Mouse (Mus musculus) MEL (cell line): ENCODE results near the gene Fuk. TPM values are rescaled to one million over a fixed set of nuclear protein-coding genes. Genes with fewer than 3 reads are reported as not detected.

Source experiments
- DNase-seq: peaks from one replicate; pipeline ENCODE4 v3.0.0; 2011; ENCODE audit warnings: low read depth, low spot score
- H3K27ac ChIP-seq: 2 replicates; pipeline ENCODE4 v1.5.1; 2012; ENCODE audit warnings: low read depth, mild to moderate bottlenecking, control low read depth, low read length, moderate library complexity; ENCODE audit not compliant: control insufficient read depth
- H3K27me3 ChIP-seq, 2 experiments: fragments of 150-350 bp in 1 of 2; sonication (generic) in 1 of 2; 2 replicates each; pipeline ENCODE4 v1.6.1; 2012; ENCODE audit warnings: low read length in 2 of 2, mild to moderate bottlenecking in 2 of 2, improper control_type of control experiment in 1 of 2, moderate library complexity in 1 of 2; ENCODE audit not compliant: insufficient read depth in 2 of 2, control insufficient read depth in 1 of 2
- H3K36me3 ChIP-seq, 2 experiments: 2 replicates each; pipeline ENCODE4 v1.6.1; 2012 to 2014; ENCODE audit warnings: low read length in 2 of 2, improper control_type of control experiment in 1 of 2, inconsistent platforms in 1 of 2, mild to moderate bottlenecking in 1 of 2; ENCODE audit not compliant: insufficient read depth in 2 of 2, control insufficient read depth in 1 of 2
- H3K4me1 ChIP-seq, 2 experiments: fragments of 150-350 bp in 1 of 2; sonication (generic) in 1 of 2; 2 replicates each; pipeline ENCODE4 v1.6.1; 2012; ENCODE audit warnings: low read length in 2 of 2, improper control_type of control experiment in 1 of 2, mild to moderate bottlenecking in 1 of 2; ENCODE audit not compliant: insufficient read depth in 2 of 2, control insufficient read depth in 1 of 2
- H3K4me3 ChIP-seq, 2 experiments: fragments of 150-350 bp in 1 of 2; sonication (generic) in 1 of 2; 2 replicates each; pipeline ENCODE4 v1.5.1; 2012; ENCODE audit warnings: low read depth in 2 of 2, low read length in 2 of 2, mild to moderate bottlenecking in 2 of 2, moderate library complexity in 2 of 2, control low read depth in 1 of 2, improper control_type of control experiment in 1 of 2; ENCODE audit not compliant: control insufficient read depth in 1 of 2, insufficient read depth in 1 of 2
- H3K79me2 ChIP-seq: 2 replicates; pipeline ENCODE4 v1.6.1; 2012; ENCODE audit warnings: mild to moderate bottlenecking, low read length, moderate library complexity; ENCODE audit not compliant: control insufficient read depth, poor library complexity, insufficient read depth
- H3K9ac ChIP-seq: 2 replicates; pipeline ENCODE4 v1.6.1; 2012; ENCODE audit warnings: low read depth, mild to moderate bottlenecking, control low read depth, low read length, moderate library complexity; ENCODE audit not compliant: control insufficient read depth, poor library complexity, severe bottlenecking
- H3K9me3 ChIP-seq: fragments of 150-350 bp; sonication (generic); replicated peaks from 2 replicates; pipeline ENCODE4 v1.6.1; 2012; ENCODE audit warnings: mild to moderate bottlenecking, low read length, improper control_type of control experiment, moderate library complexity; ENCODE audit not compliant: insufficient read depth
- BHLHE40 ChIP-seq: IDR thresholded peaks from 2 replicates; pipeline ENCODE4 v1.6.1; 2012; ENCODE audit warnings: low read depth, mild to moderate bottlenecking, inconsistent platforms, low read length, improper control_type of control experiment, borderline replicate concordance
- CHD2 ChIP-seq: IDR thresholded peaks from 2 replicates; pipeline ENCODE4 v1.6.1; 2011; ENCODE audit warnings: low read length, improper control_type of control experiment
- CTCF ChIP-seq, 3 experiments: IDR thresholded peaks in 2 of 3; conservative IDR thresholded peaks in 1 of 3; 2 replicates each; pipeline ENCODE4 v1.5.1; 2011 to 2012; ENCODE audit warnings: low read length in 3 of 3, low read depth in 2 of 3, mild to moderate bottlenecking in 2 of 3, improper control_type of control experiment in 1 of 3, inconsistent platforms in 1 of 3, mixed read lengths in 1 of 3, moderate library complexity in 1 of 3; ENCODE audit not compliant: control insufficient read depth in 1 of 3, insufficient read depth in 1 of 3, poor library complexity in 1 of 3, severe bottlenecking in 1 of 3
- ELF1 ChIP-seq: IDR thresholded peaks from 2 replicates; pipeline ENCODE4 v1.6.1; 2014; ENCODE audit warnings: low read depth, mild to moderate bottlenecking, inconsistent platforms, low read length, improper control_type of control experiment, moderate library complexity
- EP300 ChIP-seq, 2 experiments: IDR thresholded peaks; 2 replicates each; pipeline ENCODE4 v1.6.1; 2011; ENCODE audit warnings: improper control_type of control experiment in 2 of 2, low read length in 2 of 2, low read depth in 1 of 2, mild to moderate bottlenecking in 1 of 2
- HCFC1 ChIP-seq: IDR thresholded peaks from 2 replicates; pipeline ENCODE4 v1.6.1; 2012; ENCODE audit warnings: low read depth, mild to moderate bottlenecking, inconsistent platforms, low read length, improper control_type of control experiment, moderate library complexity
- JUND ChIP-seq: IDR thresholded peaks from 2 replicates; pipeline ENCODE4 v1.6.1; 2011; ENCODE audit warnings: low read depth, mild to moderate bottlenecking, improper control_type of control experiment, low read length
- MAFK ChIP-seq: IDR thresholded peaks from 2 replicates; pipeline ENCODE4 v1.6.1; 2011; ENCODE audit warnings: low read depth, mild to moderate bottlenecking, low read length, improper control_type of control experiment, borderline replicate concordance
- MAX ChIP-seq: IDR thresholded peaks from 2 replicates; pipeline ENCODE4 v1.6.1; 2011; ENCODE audit warnings: low read length, improper control_type of control experiment
- MXI1 ChIP-seq: IDR thresholded peaks from 2 replicates; pipeline ENCODE4 v1.6.1; 2011; ENCODE audit warnings: mild to moderate bottlenecking, low read depth, low read length, improper control_type of control experiment
- MYB ChIP-seq: IDR thresholded peaks from 2 replicates; pipeline ENCODE4 v1.6.1; 2011; ENCODE audit warnings: mild to moderate bottlenecking, low read depth, low read length, improper control_type of control experiment
- NRF1 ChIP-seq: IDR thresholded peaks from 2 replicates; pipeline ENCODE4 v1.6.1; 2014; ENCODE audit warnings: low read depth, mild to moderate bottlenecking, inconsistent platforms, low read length, improper control_type of control experiment, moderate library complexity; ENCODE audit not compliant: poor library complexity, insufficient read depth, severe bottlenecking
- POLR2A ChIP-seq, 2 experiments: IDR thresholded peaks; 2 replicates each; pipeline ENCODE4 v1.6.1; 2011 to 2012; ENCODE audit warnings: low read length in 2 of 2, mild to moderate bottlenecking in 2 of 2, control low read depth in 1 of 2, improper control_type of control experiment in 1 of 2, low read depth in 1 of 2, moderate library complexity in 1 of 2; ENCODE audit not compliant: control insufficient read depth in 1 of 2, insufficient read depth in 1 of 2, poor library complexity in 1 of 2
- POLR2AphosphoS5 ChIP-seq: IDR thresholded peaks from 2 replicates; pipeline ENCODE4 v1.6.1; 2012; ENCODE audit warnings: low read depth, borderline replicate concordance, mild to moderate bottlenecking, inconsistent platforms, low read length, moderate library complexity, mixed read lengths
- SIN3A ChIP-seq: IDR thresholded peaks from 2 replicates; pipeline ENCODE4 v1.6.1; 2012; ENCODE audit warnings: low read length, improper control_type of control experiment, inconsistent platforms
- TAL1 ChIP-seq: IDR thresholded peaks from 2 replicates; pipeline ENCODE4 v1.6.1; 2012; ENCODE audit warnings: mild to moderate bottlenecking, inconsistent platforms, low read length, moderate library complexity, mixed read lengths
- TBP ChIP-seq: IDR thresholded peaks from 2 replicates; pipeline ENCODE4 v1.8.0; 2011; ENCODE audit warnings: low read depth, low read length, improper control_type of control experiment
- TCF12 ChIP-seq: IDR thresholded peaks from 2 replicates; pipeline ENCODE4 v1.6.1; 2014; ENCODE audit warnings: low read depth, mild to moderate bottlenecking, inconsistent platforms, low read length, improper control_type of control experiment, moderate library complexity
- USF1 ChIP-seq: IDR thresholded peaks from 2 replicates; pipeline ENCODE4 v1.6.1; 2014; ENCODE audit warnings: low read depth, mild to moderate bottlenecking, inconsistent platforms, low read length, improper control_type of control experiment, moderate library complexity
- ZC3H11A ChIP-seq: IDR thresholded peaks from 2 replicates; pipeline ENCODE4 v1.6.1; 2012; ENCODE audit warnings: low read depth, mild to moderate bottlenecking, inconsistent platforms, low read length, improper control_type of control experiment
- ZKSCAN1 ChIP-seq: IDR thresholded peaks from 2 replicates; pipeline ENCODE4 v1.6.1; 2012; ENCODE audit warnings: low read depth, mild to moderate bottlenecking, inconsistent platforms, low read length, improper control_type of control experiment, moderate library complexity
- polyA plus RNA-seq, 2 experiments: library from polyadenylated mRNA; stranded (reverse) in 1 of 2; unstranded in 1 of 2; fragments of >175 nt in 1 of 2; fragments of >200 nt in 1 of 2; gene quantifications; 2 replicates each; pipeline versions ENCODE4 v1.2.1 to v1.2.4; 2012; ENCODE audit warnings: low replicate concordance in 2 of 2, low read depth in 1 of 2; ENCODE audit not compliant: insufficient read length in 2 of 2, insufficient read depth in 1 of 2, missing spikeins in 1 of 2
- total RNA-seq: library from RNA; depleted of rRNA; stranded (reverse); fragments of 300-350 nt; gene quantifications from 2 replicates; pipeline ENCODE4 v1.2.3, GENCODE M21; 2012

The Fuk gene
- total and polyA plus RNA-seq, 3 experiments: 9.1 to 10.6 TPM; not detected in 1

- TF ChIP-seq POLR2A (IDR thresholded peaks at IDR 0.05; ENCODE audit: control insufficient read depth in 1 of 2, insufficient read depth in 1 of 2, low read depth in 1 of 2, low read length in 2 of 2, poor library complexity in 1 of 2) (no peak), EP300 (IDR thresholded peaks at IDR 0.05; ENCODE audit: low read depth in 1 of 2, low read length in 2 of 2) (no peak), MYB (no peak), TCF12 (no peak), CHD2 (no peak), ELF1 (no peak), USF1 (no peak), SIN3A (no peak), MXI1 (no peak), JUND (no peak), ZC3H11A (no peak), TAL1 (no peak), NRF1 (no peak), MAX (no peak), ZKSCAN1 (no peak), CTCF (IDR thresholded peaks at IDR 0.05 in 2 of 3, conservative IDR thresholded peaks at IDR 0.05 in 1 of 3; ENCODE audit: control insufficient read depth in 1 of 3, insufficient read depth in 1 of 3, low read depth in 2 of 3, low read length in 3 of 3, poor library complexity in 1 of 3, severe bottlenecking in 1 of 3) (no peak), POLR2AphosphoS5 (no peak), HCFC1 (no peak), BHLHE40 (no peak), TBP (no peak)
- Histone ChIP-seq H3K27me3 (no peaks in the 10 kb centered on the region), H3K9me3 (no peaks in the 10 kb centered on the region), H3K79me2 (no peaks in the 10 kb centered on the region), H3K4me3 (no peak overlapping the region), H3K9ac (no peak overlapping the region), H3K36me3 (no peaks in the 10 kb centered on the region; a peak in 1 of 4 replicates), H3K27ac (no peak overlapping the region), H3K4me1 (no peaks in the 10 kb centered on the region)
- no peak for DNase-seq
Measured at GRCm38 (mm10) chr8:110887551-110887950, 14.7 kb downstream of the Fuk start.

GRCm38 (mm10) chr8:110886634-110887033 lies 15.7 kb downstream of the Fuk start:
- Histone ChIP-seq H3K27ac (no peak overlapping the region), H3K36me3 (peaks cover 0 to 1% of the 10 kb centered on the region in 2 experiments; a peak in 1 of 4 replicates), H3K27me3 (no peaks in the 10 kb centered on the region), H3K4me1 (no peaks in the 10 kb centered on the region), H3K9ac (no peak overlapping the region), H3K79me2 (no peaks in the 10 kb centered on the region), H3K9me3 (no peaks in the 10 kb centered on the region), H3K4me3 (no peak overlapping the region)
- DNase-seq: no peak
- TF ChIP-seq MAFK (no peak), ZC3H11A (no peak)
